Mouse (Mus musculus) MEL (cell line): ENCODE measurements around the gene Olfr984.

ENCODE experiments used
- ELF1 ChIP-seq: IDR thresholded peaks from 2 replicates; pipeline ENCODE4 v1.6.1; 2014; ENCODE audit warnings: low read depth, mild to moderate bottlenecking, inconsistent platforms, low read length, improper control_type of control experiment, moderate library complexity
- POLR2A ChIP-seq, 2 experiments: IDR thresholded peaks; 2 replicates each; pipeline ENCODE4 v1.6.1; 2011 to 2012; ENCODE audit warnings: low read length in 2 of 2, mild to moderate bottlenecking in 2 of 2, control low read depth in 1 of 2, improper control_type of control experiment in 1 of 2, low read depth in 1 of 2, moderate library complexity in 1 of 2; ENCODE audit not compliant: control insufficient read depth in 1 of 2, insufficient read depth in 1 of 2, poor library complexity in 1 of 2
- TAL1 ChIP-seq: IDR thresholded peaks from 2 replicates; pipeline ENCODE4 v1.6.1; 2012; ENCODE audit warnings: mild to moderate bottlenecking, inconsistent platforms, low read length, moderate library complexity, mixed read lengths
- ZNF384 ChIP-seq: IDR thresholded peaks from 2 replicates; pipeline ENCODE4 v1.6.1; 2012; ENCODE audit warnings: low read depth, mild to moderate bottlenecking, inconsistent platforms, low read length, improper control_type of control experiment

DNA sequence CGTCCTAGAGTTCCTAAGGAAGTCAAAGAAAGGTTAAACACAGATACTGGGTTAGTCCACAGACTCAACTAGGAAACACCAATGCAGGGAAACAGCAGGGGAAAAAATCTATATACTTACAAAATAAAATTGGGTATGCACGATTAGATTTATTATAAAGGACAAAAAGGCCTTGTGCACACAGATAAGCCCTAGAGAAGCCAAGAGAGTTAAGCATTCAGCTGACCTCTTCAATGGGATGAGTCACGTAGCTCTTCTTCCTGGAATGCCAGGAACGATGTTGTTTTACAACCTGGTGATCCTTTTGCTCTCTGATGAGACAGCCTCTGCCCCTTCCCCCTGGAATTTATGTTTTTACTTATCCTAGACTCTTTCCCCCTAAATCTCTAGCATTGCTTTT lies 25.5 kb upstream of the Olfr984 start:
- no peak for TF ChIP-seq TAL1
- TF ChIP-seq POLR2A (IDR thresholded peaks at IDR 0.05; ENCODE audit: control insufficient read depth in 1 of 2, insufficient read depth in 1 of 2, low read depth in 1 of 2, low read length in 2 of 2, poor library complexity in 1 of 2) = no peak
- TF ChIP-seq ZNF384 = no peak
- no peak for TF ChIP-seq ELF1
